Mouse (Mus musculus) embryonic facial prominence, embryonic 13.5 days (tissue): ENCODE results near the gene St7. TPM values are rescaled to one million over a fixed set of nuclear protein-coding genes. Genes with fewer than 3 reads are reported as not detected.

Source experiments
- ATAC-seq: fragments of 200-750 bp; cut with Nextera tagmentation; 2 replicates; pipeline ENCODE4 v1.8.0; 2017; ENCODE audit warnings: low read depth; ENCODE audit not compliant: insufficient number of reproducible peaks, insufficient read depth, low FRiP score, low TSS enrichment
- H3K27ac ChIP-seq: fragments of 300-500 bp; sonication (generic); 2 replicates; pipeline ENCODE4 v1.5.1; 2015; ENCODE audit warnings: moderate library complexity, mild to moderate bottlenecking, inconsistent platforms
- H3K27me3 ChIP-seq: fragments of 300-500 bp; sonication (generic); 2 replicates; pipeline ENCODE4 v1.6.1; 2015; ENCODE audit warnings: mild to moderate bottlenecking, inconsistent platforms
- H3K36me3 ChIP-seq: fragments of 300-500 bp; sonication (generic); 2 replicates; pipeline ENCODE4 v1.6.1; 2015; ENCODE audit warnings: mild to moderate bottlenecking, inconsistent platforms
- H3K4me1 ChIP-seq: fragments of 300-500 bp; sonication (generic); 2 replicates; pipeline ENCODE4 v1.6.1; 2015; ENCODE audit warnings: inconsistent platforms
- H3K4me2 ChIP-seq: fragments of 300-500 bp; sonication (generic); 2 replicates; pipeline ENCODE4 v1.6.1; 2015; ENCODE audit warnings: moderate library complexity, mild to moderate bottlenecking, inconsistent platforms
- H3K4me3 ChIP-seq: fragments of 300-500 bp; sonication (generic); 2 replicates; pipeline ENCODE4 v1.5.1; 2015; ENCODE audit warnings: mild to moderate bottlenecking, inconsistent platforms
- H3K9ac ChIP-seq: fragments of 300-500 bp; sonication (generic); 2 replicates; pipeline ENCODE4 v1.6.1; 2015; ENCODE audit warnings: mild to moderate bottlenecking, inconsistent platforms
- H3K9me3 ChIP-seq: fragments of 300-500 bp; sonication (generic); 2 replicates; pipeline ENCODE4 v1.6.1; 2016; ENCODE audit warnings: inconsistent platforms
- WGBS: fragments of 180-500 bp; shearing (Covaris S2); methylation state at CpG from one replicate; pipeline ENCODE4 v1.1.7; 2015; ENCODE audit warnings: mixed read lengths; 5-methylcytosine and 5-hydroxymethylcytosine counted together
- polyA plus RNA-seq: library from polyadenylated mRNA; unstranded; fragments of >200 nt; fragmentation: Nextera tagmentation; extraction: Ambion mirVana; gene quantifications from 2 replicates; pipeline ENCODE4 v1.2.1, GENCODE M21; 2015

Gene St7
- polyA plus RNA-seq, 1 experiment from 2014 or later = 25.7 TPM

DNA sequence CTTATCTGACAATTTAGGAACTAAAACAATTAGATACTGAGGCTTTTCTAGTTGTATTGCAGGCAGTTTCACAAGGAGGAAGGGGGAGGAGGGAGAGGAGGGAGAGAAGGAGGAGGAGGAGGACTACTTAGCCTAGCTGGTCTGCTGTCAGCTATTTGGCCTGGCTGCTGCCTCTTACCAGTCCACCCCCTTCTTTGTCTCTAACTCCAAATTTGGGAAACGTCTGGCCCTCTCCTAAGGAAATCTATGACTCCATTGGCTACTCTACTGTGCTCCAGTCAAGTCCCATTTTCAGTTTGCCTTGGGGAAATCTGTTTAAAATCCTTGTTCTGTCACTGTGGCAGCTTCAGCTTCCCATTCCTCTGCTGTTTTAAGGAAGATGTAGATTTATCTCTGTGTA, 175.1 kb downstream of the St7 start:
- ATAC-seq = no peak
- H3K4me2 ChIP-seq = no peak overlapping the region
- no peak overlapping the region for H3K4me3 ChIP-seq
- WGBS = 48% methylated on average over 1 of the region's 1 CpGs
- H3K9ac ChIP-seq = no peak overlapping the region
- H3K27me3 ChIP-seq = no peaks in the 10 kb centered on the region
- no peaks in the 10 kb centered on the region for H3K9me3 ChIP-seq
- no peak overlapping the region for H3K27ac ChIP-seq
- peaks cover 11% of the 10 kb centered on the region for H3K4me1 ChIP-seq
- H3K36me3 ChIP-seq = peaks cover 11% of the 10 kb centered on the region; the same call in 1 of the 2 replicates

DNA sequence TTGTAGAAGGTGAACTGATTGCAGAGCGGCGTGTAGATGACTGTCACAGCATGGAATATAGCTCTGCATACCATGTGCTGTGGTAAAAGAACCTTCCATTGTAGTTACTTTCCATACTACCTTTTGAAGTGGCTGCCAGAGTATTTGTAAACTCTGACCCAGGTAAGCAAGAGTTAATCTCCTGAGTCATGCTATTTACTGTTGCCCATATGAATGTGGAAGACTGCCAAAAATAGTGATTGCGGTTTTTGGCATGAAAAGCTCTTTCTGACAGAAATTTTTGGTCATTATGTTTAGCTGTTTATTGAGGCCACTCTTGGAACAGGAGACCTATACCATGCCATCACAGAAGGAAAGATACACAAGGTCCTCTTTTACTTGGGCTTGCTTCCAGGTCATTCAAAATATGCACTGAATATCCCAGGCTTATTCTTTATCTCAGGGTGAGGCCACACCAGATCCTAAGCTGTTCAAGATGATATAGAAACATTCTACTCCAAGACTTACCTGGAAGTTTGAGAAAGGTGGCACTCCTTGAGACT, 179.2 kb downstream of the St7 start:
- WGBS = 64% methylated on average over 3 of the region's 3 CpGs

DNA sequence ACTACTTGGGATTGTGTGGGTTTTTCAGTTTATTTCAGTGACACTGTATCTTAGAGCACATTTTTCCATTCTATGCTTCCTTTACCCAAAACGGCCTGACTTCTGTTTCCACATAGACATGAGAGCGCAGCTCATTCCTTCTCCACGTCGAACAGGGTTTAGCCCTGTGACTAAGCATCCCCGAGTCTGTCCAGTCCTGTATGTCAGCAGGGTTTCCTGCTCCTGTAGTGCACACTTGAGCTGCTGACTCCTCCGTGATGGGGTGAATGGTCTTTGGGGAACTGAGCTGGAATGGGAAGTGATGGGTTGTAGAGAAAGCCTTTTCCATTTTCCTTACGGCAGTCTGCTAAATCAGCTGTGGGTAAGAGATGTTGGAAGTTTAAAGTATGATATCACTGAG, 182.9 kb downstream of the St7 start:
- H3K4me3 ChIP-seq = no peak overlapping the region
- H3K4me1 ChIP-seq = peaks cover 15% of the 10 kb centered on the region
- H3K27ac ChIP-seq = 0 out of 2 replicates have a peak overlapping the region, but pooled peaks have one; percentile 28
- 60% methylated on average over 7 of the region's 7 CpGs for WGBS
- no peaks in the 10 kb centered on the region for H3K9me3 ChIP-seq
- H3K9ac ChIP-seq = no peak overlapping the region
- ATAC-seq = no peak
- H3K4me2 ChIP-seq = no peak overlapping the region
- H3K36me3 ChIP-seq = peaks cover 6% of the 10 kb centered on the region
- H3K27me3 ChIP-seq = no peaks in the 10 kb centered on the region

More for the DNA sequence above, 179.2 kb downstream of the St7 start:
- H3K9ac ChIP-seq = no peak overlapping the region
- ATAC-seq = no peak
- H3K36me3 ChIP-seq = peaks cover 11% of the 10 kb centered on the region; the same call in 1 of the 2 replicates
- H3K4me3 ChIP-seq = no peak overlapping the region
- no peaks in the 10 kb centered on the region for H3K27me3 ChIP-seq
- H3K9me3 ChIP-seq = no peaks in the 10 kb centered on the region
- peaks cover 15% of the 10 kb centered on the region for H3K4me1 ChIP-seq
- H3K27ac ChIP-seq = no peak overlapping the region
- no peak overlapping the region for H3K4me2 ChIP-seq

DNA sequence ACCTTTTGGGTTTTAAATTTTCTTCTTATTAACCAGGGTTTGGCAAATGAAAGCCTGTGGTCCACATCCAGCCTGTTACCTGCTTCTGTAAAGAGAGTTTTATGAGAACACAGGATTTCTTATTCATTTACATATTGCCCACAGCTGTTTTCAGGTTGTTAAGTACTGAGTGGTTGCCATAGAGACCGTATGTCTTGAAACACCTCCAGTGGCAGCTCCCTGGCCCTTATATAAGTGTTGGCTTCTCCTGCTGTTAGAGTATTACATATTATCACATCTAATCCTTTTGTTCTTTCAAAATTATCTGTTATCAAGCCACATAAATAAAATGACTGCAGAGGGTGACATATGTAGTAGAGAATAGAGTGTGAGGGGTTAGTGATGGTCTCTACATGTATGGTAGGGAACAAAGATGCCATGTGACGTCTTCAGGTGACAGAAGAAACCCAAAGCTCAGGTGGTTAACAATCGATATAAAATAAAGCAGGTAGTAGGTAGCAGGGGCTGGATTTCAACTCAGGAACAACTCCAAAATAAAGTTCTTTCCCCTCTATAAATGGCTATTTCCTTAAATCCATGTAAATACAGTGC, 183.4 kb downstream of the St7 start:
- no peak overlapping the region for H3K4me3 ChIP-seq
- peaks cover 15% of the 10 kb centered on the region for H3K4me1 ChIP-seq
- no peak overlapping the region for H3K9ac ChIP-seq
- no peak for ATAC-seq
- H3K27ac ChIP-seq = 0 out of 2 replicates have a peak overlapping the region, but pooled peaks have one; percentile 28
- WGBS = 87% methylated on average over 3 of the region's 3 CpGs
- no peaks in the 10 kb centered on the region for H3K9me3 ChIP-seq
- no peaks in the 10 kb centered on the region for H3K27me3 ChIP-seq
- peaks cover 6% of the 10 kb centered on the region for H3K36me3 ChIP-seq
- no peak overlapping the region for H3K4me2 ChIP-seq

DNA sequence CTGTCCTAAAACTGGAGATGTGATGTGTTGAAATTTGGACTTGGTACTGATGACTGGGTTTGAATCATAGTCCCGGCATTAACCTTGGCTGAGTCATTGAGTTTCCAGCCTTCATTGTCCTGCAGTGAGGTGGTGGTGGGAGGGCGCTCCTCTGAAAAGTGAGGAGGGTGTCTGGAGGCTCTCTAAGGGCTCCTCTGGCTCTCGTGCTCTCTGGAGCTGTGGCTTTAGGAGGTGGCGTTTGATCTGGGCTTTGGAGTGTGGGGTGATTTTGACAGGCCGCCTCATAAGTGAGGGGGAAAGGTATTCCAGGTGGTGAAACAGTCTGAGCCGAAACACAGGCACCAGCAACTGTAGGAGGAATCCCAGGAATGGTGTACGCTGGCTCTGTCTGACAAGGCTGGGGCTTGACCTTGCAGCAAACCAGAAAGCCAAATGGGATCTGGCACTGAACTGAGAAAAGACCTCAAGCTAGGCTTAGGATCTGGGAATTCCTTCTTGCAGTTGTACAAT, 184.0 kb downstream of the St7 start:
- 70% methylated on average over 7 of the region's 7 CpGs for WGBS

DNA sequence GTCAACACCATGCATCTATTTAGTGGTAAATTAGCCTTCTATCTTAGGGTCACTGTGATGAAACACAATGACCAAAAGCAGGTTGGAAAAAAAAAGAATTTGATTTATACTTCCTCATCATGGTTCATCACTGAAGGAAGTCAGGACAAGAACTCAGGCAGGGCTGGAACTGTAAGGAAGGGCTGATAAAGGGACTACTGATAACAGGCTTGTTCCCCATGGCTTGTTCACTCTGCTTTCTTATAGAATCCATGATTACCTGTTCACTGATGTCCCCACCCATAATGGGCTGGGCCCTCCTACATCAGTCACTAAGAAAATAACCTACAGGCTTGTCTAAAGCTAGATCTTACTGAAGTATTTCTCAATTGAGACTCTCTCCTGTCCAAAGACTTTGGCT, 190.2 kb downstream of the St7 start:
- no peaks in the 10 kb centered on the region for H3K4me1 ChIP-seq
- ATAC-seq = no peak
- H3K4me2 ChIP-seq = no peak overlapping the region
- no peaks in the 10 kb centered on the region for H3K27me3 ChIP-seq
- H3K9me3 ChIP-seq = no peaks in the 10 kb centered on the region
- H3K9ac ChIP-seq = no peak overlapping the region
- no peak overlapping the region for H3K27ac ChIP-seq
- peaks cover 8% of the 10 kb centered on the region for H3K36me3 ChIP-seq
- H3K4me3 ChIP-seq = no peak overlapping the region

More for the DNA sequence above, 184.0 kb downstream of the St7 start:
- Histone ChIP-seq H3K4me3 (no peak overlapping the region), H3K27me3 (no peaks in the 10 kb centered on the region), H3K9me3 (no peaks in the 10 kb centered on the region), H3K4me1 (peaks cover 10% of the 10 kb centered on the region), H3K27ac (no peak overlapping the region), H3K9ac (no peak overlapping the region), H3K36me3 (peaks cover 6% of the 10 kb centered on the region), H3K4me2 (no peak overlapping the region)
- ATAC-seq = no peak

DNA sequence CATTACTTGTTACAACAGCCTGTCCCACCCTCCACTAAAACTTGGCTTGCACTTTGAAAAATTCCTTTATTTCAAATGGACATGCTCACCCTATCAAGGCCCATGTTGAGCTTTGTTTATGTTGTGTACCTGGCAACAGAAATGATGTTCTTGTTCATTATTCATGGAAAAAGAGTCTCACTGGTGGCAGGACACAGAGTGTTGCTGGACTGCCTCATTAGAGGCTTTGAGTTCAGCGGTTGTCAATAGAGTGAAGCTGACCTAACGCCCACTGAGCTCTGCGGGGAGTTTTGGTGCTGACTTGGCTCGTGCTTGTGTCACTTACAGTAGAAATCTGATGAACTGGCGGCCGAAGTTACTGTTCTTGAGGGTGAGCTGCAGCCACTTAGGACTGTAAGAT, 195.0 kb downstream of the St7 start:
- Histone ChIP-seq H3K4me3 (no peak overlapping the region), H3K27me3 (no peaks in the 10 kb centered on the region), H3K9ac (no peak overlapping the region), H3K9me3 (no peaks in the 10 kb centered on the region), H3K4me1 (no peaks in the 10 kb centered on the region), H3K27ac (no peak overlapping the region), H3K36me3 (peaks cover 6% of the 10 kb centered on the region; the same call in 1 of the 2 replicates), H3K4me2 (no peak overlapping the region)
- no peak for ATAC-seq
- 88% methylated on average over 6 of the region's 6 CpGs for WGBS

DNA sequence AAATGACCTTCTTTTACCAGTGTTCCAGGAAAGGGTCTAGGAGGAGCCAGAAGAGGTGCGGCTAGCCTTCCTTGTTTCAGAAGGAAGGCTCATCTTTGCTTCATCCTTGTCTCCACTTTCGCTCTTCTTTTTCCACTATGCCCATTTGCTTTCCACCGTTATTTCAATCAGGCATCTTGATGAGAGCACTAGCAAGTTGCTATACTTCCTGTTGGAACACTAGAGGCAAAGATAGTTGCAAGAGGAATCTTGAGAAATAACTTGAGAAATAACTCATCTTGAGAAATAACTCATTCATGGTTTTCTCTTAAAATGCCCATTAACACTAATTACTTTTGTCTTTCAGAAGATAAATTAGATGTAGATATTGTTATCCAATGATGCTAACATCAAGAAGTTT, 202.8 kb downstream of the St7 start:
- ATAC-seq = no peak
- H3K27ac ChIP-seq = no peak overlapping the region
- no peak overlapping the region for H3K4me3 ChIP-seq
- H3K27me3 ChIP-seq = no peaks in the 10 kb centered on the region
- H3K36me3 ChIP-seq = no peaks in the 10 kb centered on the region
- H3K4me1 ChIP-seq = no peaks in the 10 kb centered on the region
- H3K9ac ChIP-seq = no peak overlapping the region
- no peaks in the 10 kb centered on the region for H3K9me3 ChIP-seq
- no peak overlapping the region for H3K4me2 ChIP-seq
- WGBS = 93% methylated on average over 3 of the region's 3 CpGs

DNA sequence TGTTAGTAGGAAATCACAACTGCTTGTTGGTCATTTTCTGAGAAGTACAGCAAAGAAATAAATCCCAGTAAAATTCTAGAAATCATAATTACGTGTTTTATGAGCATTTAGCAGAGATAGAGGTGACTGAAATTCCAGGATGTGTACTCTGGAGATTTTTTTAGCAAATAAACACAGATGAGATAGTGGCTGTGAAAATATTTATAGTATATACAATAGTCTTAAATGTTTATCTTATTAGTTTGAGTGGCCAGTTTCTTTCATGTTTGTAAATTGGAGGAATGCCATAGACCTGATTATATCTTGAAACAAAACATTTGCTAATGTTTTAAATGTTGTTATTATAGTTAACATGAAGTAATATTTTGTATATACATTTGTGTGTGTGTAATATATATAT, 205.8 kb downstream of the St7 start:
- 90% methylated on average over 1 of the region's 1 CpGs for WGBS
- no peak for ATAC-seq
- H3K27ac ChIP-seq = no peak overlapping the region
- 0 out of 2 replicates have a peak, but pooled peaks cover 2% of the 10 kb centered on the region for H3K4me1 ChIP-seq
- no peaks in the 10 kb centered on the region for H3K36me3 ChIP-seq
- H3K9me3 ChIP-seq = no peaks in the 10 kb centered on the region
- no peaks in the 10 kb centered on the region for H3K27me3 ChIP-seq
- H3K9ac ChIP-seq = no peak overlapping the region
- H3K4me3 ChIP-seq = no peak overlapping the region
- H3K4me2 ChIP-seq = no peak overlapping the region

DNA sequence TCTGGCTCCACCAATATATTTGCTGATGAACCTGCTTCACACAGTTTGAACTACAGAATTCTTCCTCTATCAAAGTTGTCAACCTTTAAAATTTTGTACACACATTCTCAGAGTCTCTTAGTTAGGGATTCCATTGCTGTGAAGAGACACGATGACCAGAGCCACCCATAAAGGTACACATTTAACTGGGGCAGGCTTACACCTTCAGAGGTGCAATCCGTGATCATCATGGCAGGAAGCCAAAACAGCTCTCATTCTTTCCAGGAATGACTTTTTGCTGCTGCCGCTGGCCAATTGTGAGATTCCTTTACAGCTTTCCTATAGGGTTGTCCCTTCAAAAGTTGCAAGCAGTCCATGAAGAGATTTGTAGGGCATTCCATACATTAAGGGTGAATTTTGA, 210.6 kb downstream of the St7 start:
- Histone ChIP-seq H3K4me2 (no peak overlapping the region), H3K27me3 (no peaks in the 10 kb centered on the region), H3K4me3 (no peak overlapping the region), H3K36me3 (no peaks in the 10 kb centered on the region), H3K9ac (no peak overlapping the region), H3K27ac (no peak overlapping the region), H3K4me1 (peaks cover 16% of the 10 kb centered on the region; the same call in 1 of the 2 replicates), H3K9me3 (no peaks in the 10 kb centered on the region)
- WGBS = 79% methylated on average over 3 of the region's 3 CpGs
- ATAC-seq = no peak

DNA sequence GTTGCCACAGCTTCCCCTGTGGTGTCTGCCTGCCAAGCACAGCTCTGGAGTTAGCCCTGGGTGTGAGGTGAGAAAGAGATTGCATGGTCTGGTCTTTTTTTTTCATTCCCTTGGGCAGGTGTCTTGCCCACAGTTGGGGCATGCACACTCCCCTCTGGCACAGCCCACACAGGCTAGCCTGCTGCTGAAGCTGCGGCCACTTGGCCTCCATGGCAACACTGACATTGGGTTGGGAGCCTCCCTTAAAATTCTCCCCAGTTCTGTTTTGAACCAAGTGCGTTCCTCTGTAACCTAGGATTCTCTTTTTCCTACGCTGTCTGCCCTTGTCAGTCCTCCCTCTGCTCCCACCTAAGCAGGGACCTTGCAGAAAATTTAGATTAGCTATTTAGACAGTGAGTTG, 213.0 kb downstream of the St7 start:
- Histone ChIP-seq H3K27me3 (no peaks in the 10 kb centered on the region), H3K4me2 (no peak overlapping the region), H3K27ac (no peak overlapping the region), H3K9ac (no peak overlapping the region), H3K4me3 (no peak overlapping the region), H3K9me3 (no peaks in the 10 kb centered on the region), H3K4me1 (peaks cover 16% of the 10 kb centered on the region; the same call in 1 of the 2 replicates), H3K36me3 (peaks cover 4% of the 10 kb centered on the region; the same call in 1 of the 2 replicates)
- 72% methylated on average over 3 of the region's 3 CpGs for WGBS
- ATAC-seq = no peak

DNA sequence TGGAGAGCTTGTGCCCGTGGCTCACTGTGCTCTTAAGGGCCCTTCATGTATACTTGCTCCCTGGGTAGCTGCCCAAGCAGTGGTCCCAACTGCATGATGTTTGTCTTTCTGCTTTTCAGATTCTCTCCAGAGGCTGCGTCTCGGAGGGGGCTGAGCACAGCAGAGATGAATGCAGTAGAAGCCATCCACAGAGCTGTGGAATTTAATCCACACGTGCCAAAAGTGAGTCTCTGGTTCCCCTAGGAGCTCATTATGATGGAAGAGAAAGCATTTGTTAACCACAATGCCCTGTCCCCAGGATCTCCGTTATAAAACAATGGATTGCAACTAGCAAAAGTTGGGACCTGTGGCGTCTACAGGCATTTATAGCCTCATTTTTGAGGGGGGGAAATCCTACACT, 213.6 kb downstream of the St7 start:
- H3K4me1 ChIP-seq = peaks cover 16% of the 10 kb centered on the region; the same call in 1 of the 2 replicates
- no peaks in the 10 kb centered on the region for H3K9me3 ChIP-seq
- H3K9ac ChIP-seq = no peak overlapping the region
- WGBS = 27% methylated on average over 6 of the region's 6 CpGs
- no peak overlapping the region for H3K4me3 ChIP-seq
- no peaks in the 10 kb centered on the region for H3K27me3 ChIP-seq
- peaks cover 4% of the 10 kb centered on the region; the same call in 1 of the 2 replicates for H3K36me3 ChIP-seq
- 0 out of 2 replicates have a peak overlapping the region, but pooled peaks have one; percentile 13 for H3K27ac ChIP-seq
- ATAC-seq = no peak; the same call in 1 of the 2 replicates
- no peak overlapping the region for H3K4me2 ChIP-seq
